Mouse (Mus musculus) kidney, adult 11 months (tissue): ENCODE measurements around the gene Mtmr10.

ENCODE experiments used
- DNase-seq: peaks from one replicate; pipeline ENCODE4 v3.0.0; 2022

Gene Mtmr10

GRCm38 (mm10) chr7:64296286-64297010 is 9.0 kb downstream of the Mtmr10 start:
- DNase-seq = no peak

- DNase-seq = no peak
Observed at GRCm38 (mm10) chr7:64310241-64310640, 22.8 kb downstream of the Mtmr10 start.

GRCm38 (mm10) chr7:64310756-64311155 is 23.3 kb downstream of the Mtmr10 start:
- no peak for DNase-seq

- peak; percentile 30 for DNase-seq
Observed at GRCm38 (mm10) chr7:64312811-64313210, 25.4 kb downstream of the Mtmr10 start.

GRCm38 (mm10) chr7:64321125-64321524 is 33.7 kb downstream of the Mtmr10 start:
- DNase-seq = no peak

GRCm38 (mm10) chr7:64321658-64322057 is 34.2 kb downstream of the Mtmr10 start:
- DNase-seq = no peak

- peak; percentile 55 for DNase-seq
Observed at GRCm38 (mm10) chr7:64326892-64327291, 39.4 kb downstream of the Mtmr10 start.

- no peak for DNase-seq
Observed at GRCm38 (mm10) chr7:64327486-64327885, 40.0 kb downstream of the Mtmr10 start.

GRCm38 (mm10) chr7:64331309-64331708 is 43.9 kb downstream of the Mtmr10 start:
- no peak for DNase-seq

GRCm38 (mm10) chr7:64332686-64333085 is 45.2 kb downstream of the Mtmr10 start:
- no peak for DNase-seq

GRCm38 (mm10) chr7:64347813-64348212 is 60.4 kb downstream of the Mtmr10 start:
- peak; percentile 48 for DNase-seq

- no peak for DNase-seq
Observed at GRCm38 (mm10) chr7:64349147-64349861, 61.9 kb downstream of the Mtmr10 start.

- DNase-seq = peak; percentile 65
Observed at GRCm38 (mm10) chr7:64351087-64351486, 63.6 kb downstream of the Mtmr10 start.

- DNase-seq = peak; percentile 28
Observed at GRCm38 (mm10) chr7:64354206-64354605, 66.8 kb downstream of the Mtmr10 start.

- no peak for DNase-seq
Observed at GRCm38 (mm10) chr7:64356661-64357060, 69.2 kb downstream of the Mtmr10 start.

GRCm38 (mm10) chr7:64357405-64357804 is 70.0 kb downstream of the Mtmr10 start:
- peak; percentile 62 for DNase-seq

- DNase-seq = no peak
Observed at GRCm38 (mm10) chr7:64358666-64359065, 71.2 kb downstream of the Mtmr10 start.

- DNase-seq = no peak
Observed at GRCm38 (mm10) chr7:64359943-64360585, 72.6 kb downstream of the Mtmr10 start.

GRCm38 (mm10) chr7:64360586-64360945 is 73.1 kb downstream of the Mtmr10 start:
- DNase-seq = no peak

GRCm38 (mm10) chr7:64365863-64366262 is 78.4 kb downstream of the Mtmr10 start:
- no peak for DNase-seq

- no peak for DNase-seq
Observed at GRCm38 (mm10) chr7:64369841-64370240, 82.4 kb downstream of the Mtmr10 start.

- DNase-seq = no peak
Observed at GRCm38 (mm10) chr7:64371940-64372878, 84.8 kb downstream of the Mtmr10 start.
